Mouse (Mus musculus): Measurements from ENCODE around the gene Atrn. TPM values are rescaled to one million over a fixed set of nuclear protein-coding genes. Genes with fewer than 3 reads are reported as not detected.
A peak's percentile ranks its signal among the peaks of the same experiment; 100 is the strongest.

Atrn gene
- polyA plus RNA-seq, 1 experiment = 0.09 TPM

- no peaks in the 10 kb centered on the region for H3K9me3 ChIP-seq (ENCODE audit: control insufficient read depth, low read length)
- peaks cover 4% of the 10 kb centered on the region for H3K36me3 ChIP-seq (ENCODE audit: control insufficient read depth)
- no peak overlapping the region for H3K4me3 ChIP-seq (replicated peaks)
- H3K4me1 ChIP-seq (ENCODE audit: control insufficient read depth) = peaks cover 3% of the 10 kb centered on the region; the same call in 1 of the 2 replicates
- no peaks in the 10 kb centered on the region for H3K27me3 ChIP-seq (ENCODE audit: control insufficient read depth)
- TF ChIP-seq TAL1 (IDR thresholded peaks at IDR 0.05; ENCODE audit: low read length) (no peak), GATA1 (IDR thresholded peaks at IDR 0.05; ENCODE audit: low read length) (no peak)
These were observed 23.7 kb downstream of the Atrn start for GRCm38 (mm10) chr2:130929994-130930393.

DNA sequence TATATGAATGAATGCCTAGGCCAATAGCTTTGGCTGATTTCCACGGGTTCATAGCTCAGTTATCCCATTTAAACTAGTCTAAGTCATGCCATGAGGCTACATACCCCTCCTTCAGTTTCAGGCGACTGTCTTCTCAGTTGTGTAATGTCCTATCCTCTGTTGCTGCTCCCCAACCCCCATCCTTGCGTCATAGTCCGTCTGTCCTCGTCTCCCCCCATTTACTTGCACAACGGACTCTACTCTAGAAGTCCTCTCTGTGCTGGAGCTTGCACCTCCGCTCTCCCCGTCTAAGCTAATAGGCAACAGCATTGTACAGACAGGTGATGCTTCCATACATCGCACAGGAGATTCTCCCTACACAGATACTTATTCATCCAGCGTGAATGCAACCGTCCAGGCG, 26.6 kb downstream of the Atrn start:
- no peaks in the 10 kb centered on the region for H3K27me3 ChIP-seq (ENCODE audit: control insufficient read depth)
- peaks cover 3% of the 10 kb centered on the region; the same call in 1 of the 2 replicates for H3K4me1 ChIP-seq (ENCODE audit: control insufficient read depth)
- H3K9me3 ChIP-seq (ENCODE audit: control insufficient read depth, low read length) = no peaks in the 10 kb centered on the region
- peaks cover 8% of the 10 kb centered on the region for H3K36me3 ChIP-seq (ENCODE audit: control insufficient read depth)
- no peak for TF ChIP-seq TAL1 (IDR thresholded peaks at IDR 0.05; ENCODE audit: low read length)
- TF ChIP-seq GATA1 (IDR thresholded peaks at IDR 0.05; ENCODE audit: low read length) = no peak
- no peak overlapping the region for H3K4me3 ChIP-seq (replicated peaks)

DNA sequence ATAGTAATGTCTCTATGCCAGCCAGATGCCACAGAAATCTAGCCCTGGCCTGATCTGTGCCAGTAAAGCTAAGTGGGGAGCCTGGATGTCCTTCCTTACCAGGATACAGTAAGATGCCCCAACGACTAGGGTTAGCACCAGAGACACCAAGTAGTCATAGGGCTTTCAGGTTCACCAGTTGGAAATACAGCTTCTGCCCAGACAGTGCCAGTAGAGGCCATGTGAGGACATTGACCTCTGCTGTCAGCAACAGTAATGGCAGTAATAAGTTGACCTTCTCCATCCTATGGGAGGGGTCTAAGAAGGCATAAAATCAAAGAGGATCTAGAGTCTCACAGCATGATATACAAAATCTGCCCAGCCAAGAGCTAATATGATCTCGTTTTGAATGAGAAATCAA, 43.5 kb downstream of the Atrn start:
- 0 out of 2 replicates have a peak, but pooled peaks cover 2% of the 10 kb centered on the region for H3K4me1 ChIP-seq (ENCODE audit: control insufficient read depth)
- no peaks in the 10 kb centered on the region for H3K9me3 ChIP-seq (ENCODE audit: control insufficient read depth, low read length)
- H3K4me3 ChIP-seq (replicated peaks) = no peak overlapping the region
- TF ChIP-seq TAL1 (IDR thresholded peaks at IDR 0.05; ENCODE audit: low read length) (no peak), GATA1 (IDR thresholded peaks at IDR 0.05; ENCODE audit: low read length) (no peak)
- H3K36me3 ChIP-seq (ENCODE audit: control insufficient read depth) = peaks cover 16% of the 10 kb centered on the region
- no peaks in the 10 kb centered on the region for H3K27me3 ChIP-seq (ENCODE audit: control insufficient read depth)

DNA sequence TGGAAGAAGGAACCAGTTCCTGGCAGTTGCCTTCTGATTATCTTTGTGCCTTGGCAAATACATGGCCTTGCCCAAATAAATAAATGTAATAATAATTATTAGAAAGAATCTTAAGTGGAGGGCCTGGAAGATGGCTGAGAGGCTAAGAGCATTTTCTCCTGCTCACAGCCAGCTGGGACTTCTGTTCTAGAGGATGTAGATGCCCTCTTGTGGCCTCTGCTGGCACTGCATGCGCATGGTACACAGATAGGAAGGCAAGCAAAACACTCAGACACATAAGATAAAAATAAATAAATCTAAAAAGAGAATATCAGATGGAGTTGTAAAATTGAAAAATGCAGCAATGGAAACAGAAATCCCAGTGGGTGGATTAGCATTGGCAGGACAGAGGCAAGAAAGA, 44.3 kb downstream of the Atrn start:
- Histone ChIP-seq H3K9me3 (ENCODE audit: control insufficient read depth, low read length) (no peaks in the 10 kb centered on the region), H3K4me3 (replicated peaks) (no peak overlapping the region), H3K4me1 (ENCODE audit: control insufficient read depth) (0 out of 2 replicates have a peak, but pooled peaks cover 2% of the 10 kb centered on the region), H3K36me3 (ENCODE audit: control insufficient read depth) (peaks cover 16% of the 10 kb centered on the region), H3K27me3 (ENCODE audit: control insufficient read depth) (no peaks in the 10 kb centered on the region)
- TF ChIP-seq GATA1 (IDR thresholded peaks at IDR 0.05; ENCODE audit: low read length) = no peak
- no peak for TF ChIP-seq TAL1 (IDR thresholded peaks at IDR 0.05; ENCODE audit: low read length)

DNA sequence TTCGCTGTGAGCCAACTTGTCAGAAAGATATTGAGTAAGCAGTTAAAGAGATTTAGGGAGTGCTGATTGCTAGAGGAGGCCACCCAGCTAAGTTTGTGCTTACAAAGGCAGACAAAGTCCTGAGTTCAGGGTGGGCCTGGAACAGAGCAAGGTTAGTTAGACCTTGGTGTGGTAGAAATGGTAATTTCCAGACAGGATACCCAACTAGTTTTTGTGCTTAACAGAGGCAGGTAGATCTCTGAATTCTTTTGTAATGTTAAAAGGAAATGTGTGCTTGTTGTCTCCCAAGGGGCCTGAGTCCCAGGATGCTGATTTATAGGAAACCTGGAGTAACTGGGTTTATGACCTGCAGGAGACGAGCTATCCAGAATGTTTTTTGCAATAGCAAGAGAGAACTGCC, 52.6 kb downstream of the Atrn start:
- H3K4me1 ChIP-seq (ENCODE audit: control insufficient read depth) = peaks cover 2% of the 10 kb centered on the region; the same call in 1 of the 2 replicates
- H3K27me3 ChIP-seq (ENCODE audit: control insufficient read depth) = no peaks in the 10 kb centered on the region
- H3K9me3 ChIP-seq (ENCODE audit: control insufficient read depth, low read length) = no peaks in the 10 kb centered on the region
- no peak for TF ChIP-seq TAL1 (IDR thresholded peaks at IDR 0.05; ENCODE audit: low read length)
- no peak for TF ChIP-seq GATA1 (IDR thresholded peaks at IDR 0.05; ENCODE audit: low read length)
- H3K36me3 ChIP-seq (ENCODE audit: control insufficient read depth) = peaks cover 26% of the 10 kb centered on the region
- H3K4me3 ChIP-seq (replicated peaks) = no peak overlapping the region

GRCm38 (mm10) chr2:130961851-130962250, 55.6 kb downstream of the Atrn start:
- H3K4me1 ChIP-seq (ENCODE audit: control insufficient read depth) = peaks cover 5% of the 10 kb centered on the region
- no peak for TF ChIP-seq TAL1 (IDR thresholded peaks at IDR 0.05; ENCODE audit: low read length)
- TF ChIP-seq GATA1 (IDR thresholded peaks at IDR 0.05; ENCODE audit: low read length) = no peak
- no peak overlapping the region for H3K4me3 ChIP-seq (replicated peaks)
- H3K9me3 ChIP-seq (ENCODE audit: control insufficient read depth, low read length) = no peaks in the 10 kb centered on the region
- H3K36me3 ChIP-seq (ENCODE audit: control insufficient read depth) = peaks cover 36% of the 10 kb centered on the region
- H3K27me3 ChIP-seq (ENCODE audit: control insufficient read depth) = no peaks in the 10 kb centered on the region

DNA sequence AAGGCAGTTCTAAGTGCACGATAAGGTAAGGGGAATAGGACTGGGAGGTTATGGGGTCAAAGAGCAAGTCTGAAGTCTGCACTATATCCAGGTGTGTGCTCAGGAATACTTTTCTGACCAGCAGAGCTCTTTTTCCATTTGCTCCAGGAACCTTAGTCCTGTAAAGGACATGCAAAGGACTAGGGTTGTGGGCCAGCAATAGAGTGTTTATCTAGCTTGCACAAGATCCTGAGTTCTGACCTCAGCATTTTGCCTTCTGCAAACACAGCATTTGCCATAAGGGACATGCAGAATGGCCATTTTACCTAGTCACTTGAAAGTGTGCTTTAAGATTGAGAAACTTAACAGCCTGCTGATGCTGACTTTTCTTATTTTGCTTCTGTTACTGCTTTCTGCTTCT, 58.7 kb downstream of the Atrn start:
- H3K4me3 ChIP-seq (replicated peaks) = no peak overlapping the region
- H3K36me3 ChIP-seq (ENCODE audit: control insufficient read depth) = peaks cover 26% of the 10 kb centered on the region
- H3K4me1 ChIP-seq (ENCODE audit: control insufficient read depth) = peaks cover 18% of the 10 kb centered on the region
- no peaks in the 10 kb centered on the region for H3K27me3 ChIP-seq (ENCODE audit: control insufficient read depth)
- TF ChIP-seq TAL1 (IDR thresholded peaks at IDR 0.05; ENCODE audit: low read length) (no peak), GATA1 (IDR thresholded peaks at IDR 0.05; ENCODE audit: low read length) (no peak)
- no peaks in the 10 kb centered on the region for H3K9me3 ChIP-seq (ENCODE audit: control insufficient read depth, low read length)

DNA sequence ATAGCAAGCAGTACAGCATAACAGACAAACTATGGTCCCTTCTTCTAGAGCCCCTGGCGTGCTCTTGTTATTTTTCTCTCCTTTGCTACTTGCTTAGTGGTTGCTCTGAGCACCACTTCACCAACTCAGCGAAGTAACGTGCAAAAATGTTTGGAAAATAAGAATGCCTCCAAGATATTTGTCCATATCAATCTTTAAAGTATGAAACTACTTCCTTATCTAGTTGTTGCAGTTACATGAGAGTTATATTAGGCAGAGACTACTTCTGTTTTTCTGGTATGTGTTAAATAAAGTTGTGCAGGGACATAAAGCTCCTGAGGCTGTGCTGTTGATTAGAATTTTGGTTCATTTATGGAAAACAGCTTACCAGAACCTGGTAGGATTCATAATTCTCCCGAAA, 64.7 kb downstream of the Atrn start:
- no peak for TF ChIP-seq GATA1 (IDR thresholded peaks at IDR 0.05; ENCODE audit: low read length)
- no peak for TF ChIP-seq TAL1 (IDR thresholded peaks at IDR 0.05; ENCODE audit: low read length)
- Histone ChIP-seq H3K4me1 (ENCODE audit: control insufficient read depth) (peaks cover 74% of the 10 kb centered on the region), H3K9me3 (ENCODE audit: control insufficient read depth, low read length) (no peaks in the 10 kb centered on the region), H3K27me3 (ENCODE audit: control insufficient read depth) (no peaks in the 10 kb centered on the region), H3K36me3 (ENCODE audit: control insufficient read depth) (peaks cover 40% of the 10 kb centered on the region), H3K4me3 (replicated peaks) (no peak overlapping the region)

DNA sequence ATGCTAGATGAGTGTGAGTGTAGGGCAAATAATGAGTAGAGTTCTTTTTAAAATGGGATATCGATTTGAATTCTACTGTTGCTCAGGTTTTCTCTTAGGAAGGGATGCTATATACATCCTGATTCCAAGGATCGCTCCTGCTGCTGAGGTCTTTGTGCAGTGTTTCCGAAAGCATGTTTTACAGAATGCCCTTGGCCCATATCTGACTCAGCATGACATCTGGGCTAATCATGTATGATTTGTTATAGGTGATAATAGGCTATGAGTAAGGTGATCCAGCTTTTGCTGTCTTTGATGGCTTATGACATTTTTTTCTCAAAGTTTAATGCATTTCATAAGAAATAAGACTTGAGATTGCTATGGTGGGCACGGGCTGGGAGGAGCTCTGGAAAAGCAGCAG, 66.1 kb downstream of the Atrn start:
- TF ChIP-seq TAL1 (IDR thresholded peaks at IDR 0.05; ENCODE audit: low read length) = no peak
- TF ChIP-seq GATA1 (IDR thresholded peaks at IDR 0.05; ENCODE audit: low read length) = no peak
- H3K36me3 ChIP-seq (ENCODE audit: control insufficient read depth) = peaks cover 44% of the 10 kb centered on the region
- H3K4me1 ChIP-seq (ENCODE audit: control insufficient read depth) = peaks cover 86% of the 10 kb centered on the region
- no peak overlapping the region for H3K4me3 ChIP-seq (replicated peaks)
- H3K27me3 ChIP-seq (ENCODE audit: control insufficient read depth) = no peaks in the 10 kb centered on the region
- H3K9me3 ChIP-seq (ENCODE audit: control insufficient read depth, low read length) = no peaks in the 10 kb centered on the region

GRCm38 (mm10) chr2:130974928-130975327, 68.6 kb downstream of the Atrn start:
- H3K4me3 ChIP-seq (replicated peaks) = no peak overlapping the region
- H3K9me3 ChIP-seq (ENCODE audit: control insufficient read depth, low read length) = no peaks in the 10 kb centered on the region
- H3K27me3 ChIP-seq (ENCODE audit: control insufficient read depth) = no peaks in the 10 kb centered on the region
- peaks cover 98% of the 10 kb centered on the region for H3K4me1 ChIP-seq (ENCODE audit: control insufficient read depth)
- TF ChIP-seq GATA1 (IDR thresholded peaks at IDR 0.05; ENCODE audit: low read length) (peak; percentile 80), TAL1 (IDR thresholded peaks at IDR 0.05; ENCODE audit: low read length) (peak; percentile 78)
- H3K36me3 ChIP-seq (ENCODE audit: control insufficient read depth) = peaks cover 50% of the 10 kb centered on the region
